Mouse (Mus musculus) liver, embryonic 16.5 days (tissue): ENCODE measurements around the gene Dad1. TPM values are rescaled to one million over a fixed set of nuclear protein-coding genes. Genes with fewer than 3 reads are reported as not detected.

Source experiments
- ATAC-seq: fragments of 200-750 bp; cut with Nextera tagmentation; 2 replicates; pipeline ENCODE4 v1.8.0; 2017; ENCODE audit warnings: low read depth, mild to moderate bottlenecking, moderate number of reproducible peaks, moderate library complexity
- H3K27ac ChIP-seq: fragments of 300-500 bp; sonication (generic); 2 replicates; pipeline ENCODE4 v1.5.1; 2014; ENCODE audit warnings: mild to moderate bottlenecking, low read length
- H3K27me3 ChIP-seq: fragments of 300-500 bp; sonication (generic); 2 replicates; pipeline ENCODE4 v1.6.1; 2014; ENCODE audit warnings: low read depth, low read length, mixed read lengths; ENCODE audit not compliant: control insufficient read depth, insufficient read depth
- H3K36me3 ChIP-seq: fragments of 300-500 bp; sonication (generic); 2 replicates; pipeline ENCODE4 v1.6.1; 2014; ENCODE audit warnings: mild to moderate bottlenecking; ENCODE audit not compliant: control insufficient read depth, insufficient read depth
- H3K4me1 ChIP-seq: fragments of 300-500 bp; sonication (generic); 2 replicates; pipeline ENCODE4 v1.6.1; 2014; ENCODE audit warnings: low read depth, low read length, mixed read lengths; ENCODE audit not compliant: control insufficient read depth
- H3K4me2 ChIP-seq: fragments of 300-500 bp; sonication (generic); 2 replicates; pipeline ENCODE4 v1.6.1; 2014; ENCODE audit warnings: low read depth, low read length, mixed read lengths
- H3K4me3 ChIP-seq: fragments of 300-500 bp; sonication (generic); 2 replicates; pipeline ENCODE4 v1.5.1; 2014; ENCODE audit warnings: low read depth, mild to moderate bottlenecking, low read length
- H3K9ac ChIP-seq: fragments of 300-500 bp; sonication (generic); 2 replicates; pipeline ENCODE4 v1.6.1; 2014; ENCODE audit warnings: low read depth, low read length
- H3K9me3 ChIP-seq: fragments of 300-500 bp; sonication (generic); replicated peaks from 2 replicates; pipeline ENCODE4 v1.6.1; 2016; ENCODE audit warnings: low read length; ENCODE audit not compliant: control insufficient read depth
- WGBS: fragments of 180-500 bp; shearing (Covaris S2); extraction: QIAGEN DNeasy Blood & Tissue Kit; methylation state at CpG from one replicate; pipeline ENCODE4 v1.1.7; 2014; ENCODE audit not compliant: insufficient replicate concordance; 5-methylcytosine and 5-hydroxymethylcytosine counted together
- polyA plus RNA-seq: library from polyadenylated mRNA; unstranded; fragments of >200 nt; fragmentation: Nextera tagmentation; extraction: Ambion mirVana; gene quantifications from 2 replicates; pipeline ENCODE4 v1.2.1, GENCODE M21; 2015

Gene Dad1
- polyA plus RNA-seq, 1 experiment from 2014 or later: 226 TPM

DNA sequence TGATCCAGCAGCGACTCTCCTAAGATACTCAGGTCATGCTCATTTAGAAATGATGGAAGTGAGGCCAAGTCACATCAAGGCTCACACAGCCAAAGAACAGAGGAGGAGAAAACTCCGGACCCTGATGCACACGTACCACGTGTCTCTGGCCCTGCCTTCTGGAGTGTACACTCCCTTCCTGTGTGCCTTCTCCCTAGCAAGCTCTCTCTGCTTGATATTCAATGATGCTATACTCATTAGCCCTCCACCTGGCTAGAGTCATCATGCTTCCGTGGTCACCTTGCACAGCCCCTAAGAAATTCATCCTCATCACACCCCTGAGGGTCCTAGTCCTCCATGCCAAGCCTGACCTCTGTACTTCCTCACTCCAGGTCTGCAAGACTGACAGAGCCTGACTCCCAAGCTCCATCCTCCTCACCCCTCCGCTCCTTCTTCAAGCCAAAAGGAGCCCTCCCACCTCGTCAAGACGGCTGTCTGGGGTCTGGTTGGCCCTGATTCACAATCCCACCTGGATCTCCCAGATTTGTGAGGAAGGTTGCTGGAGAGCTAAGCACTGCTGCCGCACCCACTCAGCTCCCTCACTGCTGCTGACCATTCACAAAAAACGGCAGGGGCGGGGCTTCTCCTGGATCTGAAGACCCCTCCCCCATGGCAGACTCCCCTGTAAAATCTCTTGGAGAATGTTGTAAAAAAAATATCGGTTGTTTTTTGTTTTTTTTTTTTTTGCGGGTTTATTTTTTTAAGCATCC lies 30.4 kb downstream of the Dad1 start:
- Histone ChIP-seq H3K4me1 (peaks cover 25% of the 10 kb centered on the region), H3K4me3 (no peak overlapping the region), H3K27me3 (no peaks in the 10 kb centered on the region), H3K27ac (no peak overlapping the region), H3K36me3 (no peaks in the 10 kb centered on the region), H3K9me3 (no peaks in the 10 kb centered on the region), H3K9ac (no peak overlapping the region), H3K4me2 (no peak overlapping the region)
- no peak for ATAC-seq
- 53% methylated on average over 13 of the region's 13 CpGs for WGBS

DNA sequence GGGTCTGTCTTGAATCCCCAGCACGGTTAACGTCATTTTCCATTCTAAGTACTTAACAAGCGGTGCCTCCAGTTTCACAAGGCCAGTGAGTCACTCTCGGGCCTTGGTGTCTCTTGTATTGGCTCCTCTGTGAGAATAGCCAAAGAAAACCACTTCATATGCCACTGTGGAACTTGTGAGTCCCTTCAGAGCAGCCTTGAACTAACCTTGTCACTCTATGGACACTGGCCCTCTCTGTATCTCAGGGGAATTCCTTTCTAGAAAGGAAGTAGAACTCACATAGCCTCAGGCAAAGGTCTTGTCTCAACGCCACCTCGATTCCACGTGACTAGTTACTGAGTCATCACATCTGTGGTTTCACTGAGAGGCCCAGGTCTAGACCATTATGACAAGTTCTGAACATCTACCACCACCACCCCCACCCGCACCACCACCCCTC lies 31.6 kb downstream of the Dad1 start:
- H3K4me1 ChIP-seq: peaks cover 15% of the 10 kb centered on the region
- no peaks in the 10 kb centered on the region for H3K36me3 ChIP-seq
- WGBS: 47% methylated on average over 8 of the region's 8 CpGs
- no peak for ATAC-seq
- no peaks in the 10 kb centered on the region for H3K27me3 ChIP-seq
- no peak overlapping the region for H3K27ac ChIP-seq
- H3K9me3 ChIP-seq: no peaks in the 10 kb centered on the region
- H3K4me2 ChIP-seq: no peak overlapping the region
- H3K4me3 ChIP-seq: no peak overlapping the region
- H3K9ac ChIP-seq: no peak overlapping the region

DNA sequence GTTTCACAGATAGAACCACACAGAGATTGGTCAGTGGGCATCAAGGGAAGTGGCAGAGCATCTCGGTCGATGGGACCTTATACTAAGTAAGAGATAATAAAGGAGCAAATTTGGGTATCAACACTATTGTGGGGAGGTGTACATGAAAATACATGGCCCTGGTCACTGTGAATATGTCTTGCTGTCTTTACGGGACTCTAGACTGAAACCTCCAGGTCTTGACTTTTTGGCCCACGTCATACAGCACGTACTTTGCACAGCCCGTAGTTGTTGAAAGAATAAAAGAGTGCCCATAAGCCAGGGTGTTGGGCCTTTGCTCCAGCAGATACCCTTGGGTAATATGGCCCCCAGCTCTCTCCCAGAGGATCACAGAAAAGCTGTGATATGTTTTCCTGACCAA lies 32.3 kb downstream of the Dad1 start:
- Histone ChIP-seq H3K4me3 (no peak overlapping the region), H3K27me3 (no peaks in the 10 kb centered on the region), H3K9me3 (no peaks in the 10 kb centered on the region), H3K4me2 (no peak overlapping the region), H3K4me1 (peaks cover 8% of the 10 kb centered on the region), H3K9ac (no peak overlapping the region), H3K27ac (no peak overlapping the region), H3K36me3 (no peaks in the 10 kb centered on the region)
- 84% methylated on average over 6 of the region's 6 CpGs for WGBS
- ATAC-seq: no peak

DNA sequence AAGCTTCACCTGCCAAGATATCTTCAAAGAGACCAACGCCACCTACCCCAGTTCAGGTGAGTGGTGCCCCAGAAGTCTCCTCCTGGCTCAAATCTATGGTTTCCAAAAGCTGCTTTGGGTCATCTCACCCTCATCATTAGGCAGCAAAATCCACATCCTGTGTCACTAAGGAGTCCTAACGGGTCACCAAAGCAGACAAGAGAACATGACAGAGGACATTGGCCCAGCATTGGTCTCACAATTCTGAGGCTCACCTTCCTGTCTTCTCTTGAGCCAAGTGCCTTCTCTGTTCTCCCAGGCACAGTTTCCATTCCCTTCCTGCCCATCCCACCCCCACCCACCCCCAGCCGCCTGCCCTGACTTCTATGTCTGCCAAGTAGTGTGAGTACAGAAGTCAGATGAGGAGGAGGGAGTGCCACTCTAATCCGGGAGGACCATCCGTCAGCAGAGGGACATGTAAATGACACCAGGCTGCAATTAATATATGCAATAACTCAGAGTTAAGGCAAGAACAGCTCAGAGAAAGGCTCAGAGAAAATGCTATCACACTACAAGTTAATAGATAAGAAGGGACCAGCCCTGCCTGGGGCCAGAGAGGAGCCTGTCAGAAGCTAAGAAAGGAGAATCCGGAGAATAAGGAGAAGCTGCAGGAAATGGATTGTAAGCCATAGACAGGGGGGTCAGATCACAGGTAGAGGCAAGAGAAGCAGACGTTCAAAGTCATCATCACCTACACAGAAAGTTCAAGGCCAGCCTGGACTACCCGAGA lies 33.0 kb downstream of the Dad1 start:
- peaks cover 7% of the 10 kb centered on the region for H3K4me1 ChIP-seq
- no peaks in the 10 kb centered on the region for H3K36me3 ChIP-seq
- H3K9me3 ChIP-seq: no peaks in the 10 kb centered on the region
- no peak for ATAC-seq
- no peaks in the 10 kb centered on the region for H3K27me3 ChIP-seq
- 39% methylated on average over 8 of the region's 8 CpGs for WGBS
- H3K4me2 ChIP-seq: no peak overlapping the region
- no peak overlapping the region for H3K9ac ChIP-seq
- no peak overlapping the region for H3K27ac ChIP-seq
- no peak overlapping the region for H3K4me3 ChIP-seq

DNA sequence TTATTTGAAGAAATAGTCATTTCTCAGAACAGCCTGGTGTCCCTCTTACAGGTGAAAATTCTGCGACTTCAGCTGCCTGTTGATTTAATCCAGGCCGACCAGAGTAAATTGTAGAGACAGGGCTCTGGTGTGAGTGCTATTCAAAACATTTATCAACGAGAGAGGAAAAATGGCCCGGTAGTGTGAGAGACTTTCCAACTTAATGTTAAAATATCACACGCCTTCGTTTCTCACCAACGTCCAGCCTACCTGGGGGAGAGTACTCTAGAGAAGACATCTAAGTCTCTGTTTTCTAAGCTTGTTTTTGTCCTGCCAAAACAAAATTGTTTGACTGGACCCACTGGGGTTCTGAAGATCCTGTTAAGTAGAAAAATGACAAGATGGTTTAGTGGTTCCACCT lies 34.1 kb downstream of the Dad1 start:
- Histone ChIP-seq H3K4me2 (no peak overlapping the region), H3K36me3 (no peaks in the 10 kb centered on the region), H3K4me3 (no peak overlapping the region), H3K9ac (no peak overlapping the region), H3K9me3 (no peaks in the 10 kb centered on the region), H3K27me3 (no peaks in the 10 kb centered on the region), H3K27ac (no peak overlapping the region), H3K4me1 (peaks cover 7% of the 10 kb centered on the region)
- WGBS: 68% methylated on average over 7 of the region's 7 CpGs
- ATAC-seq: no peak

DNA sequence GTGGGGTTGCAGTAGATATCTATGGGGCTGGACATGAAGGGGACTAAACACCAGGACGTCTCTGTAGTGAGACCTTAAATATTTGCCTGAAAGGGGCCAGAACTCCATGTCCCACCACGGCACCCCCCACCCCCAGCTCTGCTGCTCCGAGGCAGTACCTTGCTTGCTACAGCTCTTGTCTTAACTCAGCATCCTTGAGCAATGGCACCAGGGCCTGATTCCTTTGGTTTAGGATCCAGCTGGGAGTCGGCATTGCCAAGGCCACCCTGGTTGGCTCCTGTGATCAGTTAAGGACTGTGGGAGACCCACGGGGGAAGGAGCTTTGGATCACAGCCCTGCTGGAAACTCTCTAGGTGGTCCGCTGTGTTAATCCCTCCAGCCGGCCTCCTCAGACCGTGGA lies 34.6 kb downstream of the Dad1 start:
- H3K4me3 ChIP-seq: no peak overlapping the region
- WGBS: 66% methylated on average over 8 of the region's 8 CpGs
- no peaks in the 10 kb centered on the region for H3K9me3 ChIP-seq
- no peak overlapping the region for H3K27ac ChIP-seq
- H3K27me3 ChIP-seq: no peaks in the 10 kb centered on the region
- peaks cover 7% of the 10 kb centered on the region for H3K4me1 ChIP-seq
- no peak overlapping the region for H3K4me2 ChIP-seq
- no peaks in the 10 kb centered on the region for H3K36me3 ChIP-seq
- no peak overlapping the region for H3K9ac ChIP-seq
- no peak for ATAC-seq

DNA sequence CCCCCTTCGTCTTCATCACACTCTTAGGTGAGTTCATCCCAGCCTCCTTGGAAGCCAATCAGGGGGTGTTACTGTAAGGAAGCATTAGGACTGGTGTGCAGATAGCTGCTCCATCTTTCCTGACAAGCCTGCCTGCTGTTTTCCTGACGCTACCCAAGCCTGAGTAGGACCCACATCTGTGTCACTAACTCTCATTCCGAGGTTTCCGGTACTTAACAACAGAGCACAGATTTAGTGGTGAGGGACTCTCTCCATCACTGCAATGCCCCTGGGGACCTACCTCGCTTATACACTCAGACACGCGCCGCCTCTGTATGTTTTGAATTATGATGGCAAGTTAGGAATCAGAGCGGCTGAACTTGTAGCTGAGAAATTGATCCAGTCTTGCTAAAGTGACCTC lies 35.2 kb downstream of the Dad1 start:
- Histone ChIP-seq H3K27me3 (no peaks in the 10 kb centered on the region), H3K27ac (no peak overlapping the region), H3K4me1 (peaks cover 7% of the 10 kb centered on the region), H3K4me2 (no peak overlapping the region), H3K36me3 (no peaks in the 10 kb centered on the region), H3K9ac (no peak overlapping the region), H3K4me3 (no peak overlapping the region), H3K9me3 (no peaks in the 10 kb centered on the region)
- 67% methylated on average over 9 of the region's 9 CpGs for WGBS
- ATAC-seq: no peak

DNA sequence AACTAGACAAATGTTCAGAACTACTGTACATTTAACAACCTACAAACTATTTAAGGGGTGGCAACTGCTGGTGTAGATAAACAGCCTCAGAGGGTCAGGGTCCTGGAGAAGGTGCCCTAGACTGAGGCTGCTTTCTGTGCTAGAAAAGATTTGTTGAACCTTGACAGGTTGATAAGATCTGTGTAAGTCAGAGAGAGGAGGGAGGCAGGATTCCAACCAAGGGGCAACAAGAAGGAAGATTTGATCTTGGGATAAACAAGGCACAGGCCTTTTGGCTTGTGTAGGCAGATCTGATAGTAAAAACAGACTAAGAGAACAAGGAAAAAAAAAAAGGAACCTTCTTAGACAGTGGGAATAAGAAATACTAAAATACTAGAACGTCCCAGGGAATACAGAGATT lies 35.7 kb downstream of the Dad1 start:
- Histone ChIP-seq H3K9ac (no peak overlapping the region), H3K4me3 (no peak overlapping the region), H3K27ac (no peak overlapping the region), H3K4me1 (peaks cover 7% of the 10 kb centered on the region), H3K36me3 (no peaks in the 10 kb centered on the region), H3K4me2 (no peak overlapping the region), H3K9me3 (no peaks in the 10 kb centered on the region), H3K27me3 (no peaks in the 10 kb centered on the region)
- ATAC-seq: no peak
- WGBS: 44% methylated on average over 1 of the region's 1 CpGs

DNA sequence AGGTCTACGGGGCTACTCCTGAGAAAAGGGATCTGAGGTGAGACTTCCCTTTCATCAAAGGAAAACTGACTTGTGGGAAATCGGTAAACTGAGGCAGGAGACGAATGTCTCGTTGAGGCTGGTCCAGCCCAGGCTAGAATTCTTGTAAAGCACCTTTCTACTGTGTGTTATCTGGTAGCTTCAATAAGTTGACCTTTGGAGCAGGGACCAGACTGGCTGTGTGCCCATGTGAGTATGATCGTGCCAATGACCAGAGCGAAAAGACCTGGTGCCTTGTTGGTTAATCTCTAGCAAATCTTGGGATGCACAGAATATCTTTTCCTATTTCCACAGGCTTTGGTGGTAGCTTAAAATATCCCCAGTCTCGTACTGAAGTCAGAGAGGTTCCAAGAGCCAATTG lies 37.8 kb downstream of the Dad1 start:
- Histone ChIP-seq H3K36me3 (no peaks in the 10 kb centered on the region), H3K4me1 (peaks cover 4% of the 10 kb centered on the region), H3K4me2 (no peak overlapping the region), H3K9me3 (no peaks in the 10 kb centered on the region), H3K4me3 (no peak overlapping the region), H3K27ac (no peak overlapping the region), H3K9ac (no peak overlapping the region), H3K27me3 (no peaks in the 10 kb centered on the region)
- no peak for ATAC-seq
- 67% methylated on average over 7 of the region's 7 CpGs for WGBS
